Mouse (Mus musculus) adrenal gland, adult (tissue): ENCODE data around the gene Plxnc1.

ENCODE experiments used
- DNase-seq, 2 experiments: peaks; one replicate each; pipeline ENCODE4 v3.0.0; 2022 to 2023; ENCODE audit warnings: low spot score in 1 of 2; ENCODE audit not compliant: inconsistent age in 2 of 2

Plxnc1 gene

GRCm38 (mm10) chr10:94827325-94827724 lies 117.3 kb downstream of the Plxnc1 start:
- no peak for DNase-seq

GRCm38 (mm10) chr10:94826436-94826835 lies 118.2 kb downstream of the Plxnc1 start:
- DNase-seq: no peak

GRCm38 (mm10) chr10:94825951-94826350 lies 118.7 kb downstream of the Plxnc1 start:
- no peak for DNase-seq

GRCm38 (mm10) chr10:94823971-94824760 lies 120.5 kb downstream of the Plxnc1 start:
- DNase-seq: no peak

DNA sequence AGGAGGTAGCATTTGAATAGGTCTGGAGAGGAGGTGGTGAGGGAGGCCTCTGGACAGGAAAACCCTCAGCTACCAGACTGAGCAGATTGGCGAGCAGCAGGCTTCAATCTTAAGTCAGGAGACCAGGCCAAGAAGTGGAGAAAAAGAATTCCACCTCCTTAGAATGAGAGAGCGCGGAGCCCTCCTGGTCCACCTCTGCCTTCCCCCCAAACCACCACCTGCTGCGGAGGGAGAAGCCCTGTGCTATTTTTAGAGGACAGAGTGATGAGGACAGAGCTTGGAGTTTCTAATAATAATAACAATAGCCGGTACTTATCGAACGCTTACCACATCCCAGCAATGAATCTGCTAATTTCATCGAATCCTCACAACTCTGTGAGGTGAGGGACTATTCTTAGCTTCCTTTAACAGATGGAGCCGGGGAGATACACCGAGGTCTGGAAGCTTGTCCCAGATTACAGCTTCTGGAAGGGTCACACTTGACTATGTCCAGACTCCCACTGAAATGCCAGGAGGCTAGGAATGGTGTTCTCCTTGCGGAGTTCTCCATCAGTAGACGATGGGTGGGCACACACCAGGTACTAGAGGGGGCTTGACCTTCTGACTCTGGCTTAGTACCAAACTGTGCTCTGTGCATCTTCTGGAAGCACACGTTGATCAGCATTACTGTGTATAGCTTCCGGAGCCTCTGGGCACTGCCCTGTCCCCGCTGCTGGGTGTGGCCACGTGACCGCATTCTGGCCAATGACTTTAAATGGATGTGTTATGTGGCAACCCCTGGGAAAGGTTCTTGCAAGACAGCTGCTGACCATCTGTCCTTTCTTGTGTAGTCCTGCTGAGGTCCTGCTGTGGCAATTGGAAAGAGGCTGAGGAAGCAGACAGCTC lies 125.6 kb downstream of the Plxnc1 start:
- DNase-seq: no peak

DNA sequence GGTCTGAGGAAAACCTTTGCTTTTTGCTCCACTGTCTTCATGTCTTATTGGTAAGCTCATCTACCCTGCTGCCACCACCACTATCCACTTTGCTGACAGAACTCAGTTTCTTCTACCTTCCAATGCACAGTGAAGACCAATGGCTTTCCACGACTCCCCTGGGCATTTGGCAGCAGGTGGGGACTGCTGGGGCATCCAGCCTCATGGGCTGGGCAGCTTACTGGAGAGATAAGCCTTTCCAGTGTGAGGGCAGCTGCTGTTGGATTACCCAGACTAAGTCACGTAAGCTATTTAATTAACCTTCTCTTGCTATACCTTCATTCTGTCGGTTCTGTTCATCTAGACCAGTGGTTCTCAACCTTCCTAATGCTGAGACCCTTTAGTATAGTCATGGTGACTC lies 126.5 kb downstream of the Plxnc1 start:
- DNase-seq: no peak

DNA sequence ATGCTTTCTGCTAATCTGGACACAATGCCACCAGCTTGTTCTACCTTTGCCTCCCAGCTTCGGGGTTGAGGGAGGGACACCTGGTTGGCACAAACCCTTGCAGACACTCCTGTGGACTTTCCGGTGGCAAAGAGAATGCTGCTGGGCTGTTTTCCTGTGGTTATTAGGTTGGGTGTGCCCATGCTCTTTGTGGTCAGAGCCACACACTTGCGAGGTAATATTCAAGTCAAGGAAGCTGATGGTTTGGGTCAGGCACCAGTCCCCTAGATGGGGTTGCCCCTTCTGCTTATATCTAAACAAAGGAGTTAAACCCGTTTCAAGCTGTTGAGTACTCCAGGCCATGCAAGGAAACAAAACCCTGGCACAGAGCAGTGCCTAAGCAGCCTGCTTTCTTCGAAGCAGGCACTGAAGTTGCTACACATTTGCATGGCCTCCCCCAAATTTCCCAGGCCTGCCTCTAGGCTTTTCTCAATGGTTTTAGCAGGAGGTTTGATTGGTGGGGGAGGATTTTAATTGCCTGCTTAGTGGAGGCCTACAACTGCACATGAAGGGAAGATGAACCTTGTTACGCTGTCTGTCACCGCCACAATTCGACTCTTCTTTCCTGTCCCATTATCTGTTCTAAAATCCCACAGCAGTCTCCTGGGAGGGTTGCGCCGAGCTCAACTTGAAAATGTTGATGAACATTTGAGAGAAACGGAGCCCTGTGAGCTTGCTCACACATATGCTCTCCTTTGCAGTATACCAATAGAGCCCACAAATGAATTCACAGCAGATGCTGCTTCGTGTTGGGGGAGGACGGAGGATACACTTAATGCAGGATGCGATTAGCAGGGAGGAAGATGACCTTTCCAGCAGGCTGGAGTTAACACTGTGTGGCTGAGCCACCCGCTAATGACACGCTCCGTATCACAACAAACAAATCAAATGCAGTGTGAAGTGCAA lies 132.5 kb downstream of the Plxnc1 start:
- no peak for DNase-seq

- DNase-seq: no peak
Measured at GRCm38 (mm10) chr10:94809946-94810472, 134.6 kb downstream of the Plxnc1 start.

GRCm38 (mm10) chr10:94808275-94808674 lies 136.4 kb downstream of the Plxnc1 start:
- DNase-seq: no peak

GRCm38 (mm10) chr10:94807323-94807722 lies 137.3 kb downstream of the Plxnc1 start:
- no peak for DNase-seq

- DNase-seq: no peak
Measured at GRCm38 (mm10) chr10:94804909-94805220, 139.8 kb downstream of the Plxnc1 start.

GRCm38 (mm10) chr10:94804029-94804908 lies 140.4 kb downstream of the Plxnc1 start:
- DNase-seq: no peak

- no peak for DNase-seq
Measured at GRCm38 (mm10) chr10:94800677-94801354, 143.8 kb downstream of the Plxnc1 start.

GRCm38 (mm10) chr10:94799485-94800239 lies 145.0 kb downstream of the Plxnc1 start:
- DNase-seq: no peak

DNA sequence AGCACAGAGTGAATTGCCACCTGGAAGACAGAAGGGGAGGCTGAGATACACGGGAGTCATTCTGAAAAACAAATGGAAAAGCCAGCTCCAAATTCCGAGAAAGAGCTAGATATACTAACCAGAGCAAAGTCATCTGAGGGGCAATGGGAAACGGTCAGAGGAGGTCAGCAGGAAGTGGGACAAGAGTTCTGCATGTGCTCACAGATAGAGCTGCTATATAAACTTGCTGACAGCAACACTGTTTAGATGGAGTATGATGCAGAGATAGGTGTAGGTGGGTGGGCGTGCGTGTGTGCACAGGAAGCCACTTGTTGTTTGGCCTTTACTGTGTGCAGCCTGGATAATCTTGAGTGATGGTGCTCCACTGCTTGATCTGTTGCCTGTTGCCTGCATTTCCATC lies 146.5 kb downstream of the Plxnc1 start:
- DNase-seq: no peak

- no peak for DNase-seq
Measured at GRCm38 (mm10) chr10:94794666-94795244, 149.9 kb downstream of the Plxnc1 start.

GRCm38 (mm10) chr10:94793914-94794313 lies 150.7 kb downstream of the Plxnc1 start:
- DNase-seq: no peak

DNA sequence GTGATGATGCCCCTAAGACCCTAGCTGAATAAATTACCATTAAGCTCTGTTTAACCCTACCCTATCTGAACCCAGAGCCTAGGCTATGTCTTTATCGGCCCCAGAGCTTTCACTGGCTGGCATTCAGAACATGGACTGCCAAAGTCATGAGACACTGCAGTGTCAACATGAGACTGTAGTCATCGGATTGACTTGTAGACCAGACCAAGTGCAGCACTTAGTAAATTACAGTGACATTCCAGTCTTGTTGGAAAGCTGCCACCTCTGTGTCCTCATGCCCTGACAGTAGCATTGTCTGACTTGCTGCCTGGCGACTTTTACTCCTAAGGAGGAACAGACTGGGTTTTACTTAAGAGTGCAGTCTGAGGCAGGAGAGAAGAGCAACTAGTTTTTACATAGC lies 155.4 kb downstream of the Plxnc1 start:
- DNase-seq: peak; percentile 73 to 87
